Mouse (Mus musculus) megakaryocyte-erythroid progenitor cell, adult 5-6 weeks (primary cell): Measurements from ENCODE around the gene Macrod1. TPM values are rescaled to one million over a fixed set of nuclear protein-coding genes. Genes with fewer than 3 reads are reported as not detected.
"Not testable (repeated sequence)": the region's sequence is repeated elsewhere in the genome, so short reads cannot be mapped to it uniquely, and the experiment has no call there.

Experiments used
- ATAC-seq: replicated peaks from 2 replicates; pipeline ENCODE4 v1.8.0; 2016; ENCODE audit warnings: mild to moderate bottlenecking, inconsistent platforms; ENCODE audit not compliant: severe bottlenecking, poor library complexity, low FRiP score, low TSS enrichment
- total RNA-seq, 2 experiments: library from RNA; stranded (forward) in 1 of 2; stranded (reverse) in 1 of 2; fragments of 200-1000, 215-1000 nt in 1 of 2; fragments of >200 nt in 1 of 2; fragmentation: Nextera tagmentation in 1 of 2; gene quantifications; 2 replicates each; pipeline ENCODE4 v1.2.3; 2014 to 2017

Macrod1 gene
- total RNA-seq, 2 experiments from 2014 or later = 10.3 to 19.1 TPM

DNA sequence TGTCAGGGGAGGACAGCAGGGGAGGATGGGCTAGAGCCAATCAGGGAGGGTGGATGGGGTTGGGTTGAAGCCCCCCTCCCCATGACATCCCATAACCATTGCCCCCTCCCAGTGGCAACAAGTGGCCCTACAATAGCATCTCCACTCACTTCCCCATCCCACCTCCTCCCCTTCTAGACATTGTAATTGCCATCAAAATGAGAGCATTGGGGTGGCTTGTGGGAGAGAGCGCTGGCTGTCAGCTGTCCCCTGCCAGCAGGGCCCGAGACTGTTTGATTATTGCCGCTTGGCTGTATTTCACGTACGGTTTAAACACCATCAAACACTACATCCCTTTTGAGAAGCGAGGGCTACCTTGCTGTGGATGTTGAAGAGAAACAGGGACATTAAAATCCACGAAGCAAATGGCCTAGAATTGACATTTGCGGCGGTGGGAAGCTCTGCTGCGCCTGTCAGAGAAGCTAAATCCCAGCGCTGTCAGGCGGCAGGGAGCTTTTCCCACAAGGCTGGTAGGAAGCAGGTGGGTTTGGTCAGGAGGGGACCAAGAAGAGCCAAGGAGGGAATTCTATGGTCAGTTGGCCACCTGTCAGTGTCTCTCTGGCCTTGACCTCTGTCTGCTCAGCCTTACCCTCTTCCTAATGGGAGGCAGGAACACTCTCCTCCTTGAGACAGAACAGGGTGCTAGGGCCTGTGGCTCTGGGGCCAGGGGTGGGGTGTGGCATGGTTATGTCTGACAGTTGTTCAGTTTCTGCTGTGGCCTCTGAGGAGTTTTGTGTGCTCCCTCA, 17.6 kb downstream of the Macrod1 start:
- no peak for ATAC-seq

DNA sequence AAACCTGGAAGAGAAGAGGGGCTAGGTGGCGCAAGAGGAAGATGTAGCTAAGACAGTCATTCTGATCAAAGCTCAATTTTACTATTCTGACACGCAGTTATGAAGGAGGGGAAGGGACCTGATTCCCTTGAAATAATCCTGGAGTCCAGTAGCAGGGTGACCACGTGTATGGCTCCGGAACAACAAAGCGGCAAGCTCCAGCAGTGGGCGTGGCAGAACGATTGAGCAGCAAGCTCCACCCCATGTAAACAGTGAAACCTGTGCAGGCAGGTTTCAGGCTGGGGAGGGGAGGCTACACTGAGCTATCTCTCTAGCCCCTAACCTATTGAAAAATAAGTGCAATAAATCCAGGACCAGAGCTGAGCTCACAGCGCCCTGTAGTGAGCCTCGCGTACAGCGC, 18.7 kb downstream of the Macrod1 start:
- not testable (repeated sequence) for ATAC-seq

DNA sequence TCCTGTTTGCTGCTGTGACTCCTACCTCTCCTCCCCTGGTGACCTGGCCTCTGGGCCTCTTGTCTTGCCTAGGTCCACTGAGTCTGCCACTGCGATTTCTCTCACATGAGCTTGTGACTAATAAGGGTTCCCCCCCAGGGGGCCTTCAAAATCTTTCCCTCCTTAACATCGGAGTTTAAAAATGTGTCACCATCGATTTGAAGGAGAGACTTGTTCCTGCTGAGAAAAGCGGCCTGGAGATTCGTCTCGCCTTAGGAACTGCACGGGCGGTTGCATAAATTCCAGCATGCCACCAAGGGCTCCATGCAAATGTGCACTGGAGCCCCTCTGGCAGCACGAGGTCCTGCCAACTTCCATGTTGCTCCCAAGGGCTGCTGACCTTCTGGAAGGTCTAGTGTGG, 21.1 kb downstream of the Macrod1 start:
- ATAC-seq = no peak

DNA sequence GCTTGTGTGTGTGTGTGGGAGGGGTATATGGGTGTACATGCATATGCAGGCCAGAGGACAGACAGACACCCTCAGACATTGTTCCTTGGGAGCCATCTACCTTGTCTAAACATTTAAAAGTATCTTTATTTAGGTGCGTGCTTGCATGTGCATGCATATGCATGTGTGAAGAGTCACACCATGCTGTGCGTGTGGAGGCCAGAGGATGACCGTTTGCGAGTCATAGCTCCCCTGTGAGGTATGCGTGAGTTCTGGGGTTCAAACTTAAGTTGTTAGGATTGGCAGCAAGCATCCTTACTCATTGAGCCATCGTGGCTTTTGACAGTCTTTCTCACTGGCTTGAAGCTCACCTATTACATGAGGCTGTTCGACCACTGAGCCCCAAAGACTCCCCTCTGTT, 21.7 kb downstream of the Macrod1 start:
- no peak for ATAC-seq

DNA sequence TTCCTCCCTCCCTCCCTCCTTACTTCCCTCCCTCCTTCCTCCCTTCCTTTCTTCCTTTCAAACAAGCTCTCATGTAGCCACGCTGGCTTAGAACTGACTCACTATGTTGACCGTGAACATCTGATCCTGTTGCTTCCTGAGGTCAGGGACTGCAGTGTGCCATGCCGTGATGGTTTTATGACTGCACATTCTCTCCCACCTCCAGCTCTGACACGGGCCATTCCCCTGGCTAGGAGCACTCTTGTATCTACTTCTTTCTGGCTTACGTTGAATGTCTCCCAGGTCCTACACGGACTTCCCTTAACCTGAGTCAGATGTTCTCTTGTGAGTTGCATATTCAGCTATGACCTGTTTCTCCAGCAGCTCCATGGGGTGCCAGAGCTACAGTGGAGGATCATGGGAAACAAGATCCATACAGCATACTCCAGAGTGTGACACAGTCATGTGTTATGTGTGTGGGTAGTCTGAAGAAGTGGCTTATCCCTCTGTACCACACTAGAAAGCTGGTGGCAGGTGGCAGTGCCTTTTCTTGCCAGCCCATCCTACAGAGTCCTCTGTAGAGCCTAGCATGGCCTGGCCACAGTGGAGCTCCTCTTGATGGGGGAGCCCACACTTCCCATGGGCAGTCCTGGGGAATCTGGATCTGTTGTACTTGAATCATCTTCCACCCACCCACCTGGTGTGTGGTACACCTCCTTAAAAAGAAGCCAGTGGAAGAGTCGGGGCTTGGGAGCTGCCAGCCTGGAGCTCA, 25.1 kb downstream of the Macrod1 start:
- no peak for ATAC-seq

DNA sequence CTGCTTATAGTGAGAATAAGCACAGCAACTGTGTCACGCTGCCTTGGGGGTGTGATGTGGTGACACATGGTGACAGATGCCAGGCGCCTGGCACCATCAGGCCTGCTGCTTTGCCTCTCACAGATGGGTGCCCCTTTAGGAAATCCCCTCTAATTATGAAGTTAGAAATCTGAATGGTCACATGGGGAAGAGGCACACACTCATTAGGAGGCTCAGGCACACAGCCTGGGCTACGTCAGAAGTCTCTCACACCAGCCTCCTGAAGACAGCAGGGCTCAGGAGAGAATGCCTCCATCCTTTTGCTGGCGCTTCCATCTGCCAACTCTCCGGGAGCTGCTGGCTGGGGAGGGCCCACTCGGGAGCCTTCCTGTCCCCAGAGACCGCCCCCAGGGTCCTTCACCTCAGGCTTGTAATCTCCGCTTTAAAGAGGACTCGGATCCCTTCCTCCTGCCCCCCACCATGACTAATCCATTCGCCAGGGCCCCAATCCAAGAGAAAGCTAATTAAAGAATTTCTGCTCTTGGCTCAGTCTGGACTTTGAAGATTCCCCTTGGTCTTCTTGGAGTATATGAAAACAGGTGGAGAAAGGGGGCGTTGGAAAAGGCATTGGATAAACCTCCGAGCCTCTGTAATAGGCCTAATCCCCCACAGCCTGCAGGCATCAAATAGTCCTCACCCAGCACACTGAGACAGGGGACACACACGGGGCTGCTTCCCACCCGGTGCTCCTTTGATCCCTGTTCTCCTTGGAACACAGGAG, 26.6 kb downstream of the Macrod1 start:
- no peak for ATAC-seq

DNA sequence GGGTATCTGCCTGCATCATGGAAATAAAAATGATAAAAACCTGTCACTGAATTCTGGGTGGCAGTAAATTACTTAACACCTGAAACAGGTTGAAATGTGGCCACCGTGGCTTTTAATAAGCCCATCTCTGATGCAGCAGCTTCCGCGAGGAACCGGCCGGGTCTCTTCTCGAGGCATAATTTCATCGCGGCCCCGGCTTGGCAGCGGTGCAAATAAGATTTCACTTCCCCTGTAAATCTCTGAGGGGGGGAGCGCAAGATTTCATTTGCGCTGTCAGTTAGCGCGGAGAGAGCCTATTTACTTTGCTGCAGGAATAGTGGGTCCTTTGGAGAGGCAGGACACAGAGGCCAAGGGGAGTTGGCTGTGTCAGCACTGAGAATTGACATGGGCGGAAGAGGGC, 28.1 kb downstream of the Macrod1 start:
- ATAC-seq = no peak

DNA sequence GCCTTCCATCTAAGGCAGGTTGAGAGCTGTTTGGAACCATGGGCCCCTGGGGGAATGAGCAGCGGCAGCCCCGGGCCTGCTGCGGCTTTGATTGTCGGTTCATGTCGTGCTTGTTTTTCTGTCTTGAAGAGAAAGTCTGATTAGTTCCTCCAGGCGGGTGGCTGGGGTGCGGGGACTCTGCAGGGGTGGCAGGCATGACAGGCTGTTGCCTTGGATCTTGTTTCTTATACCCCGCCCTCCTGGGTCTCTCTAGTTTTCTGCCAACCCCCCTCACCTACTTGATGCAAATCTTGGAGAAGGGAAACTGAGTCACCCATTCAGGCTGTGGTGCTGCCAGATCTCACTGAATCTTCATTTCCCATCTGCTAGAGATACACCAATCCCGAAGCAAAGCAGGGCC, 31.9 kb downstream of the Macrod1 start:
- ATAC-seq = no peak

DNA sequence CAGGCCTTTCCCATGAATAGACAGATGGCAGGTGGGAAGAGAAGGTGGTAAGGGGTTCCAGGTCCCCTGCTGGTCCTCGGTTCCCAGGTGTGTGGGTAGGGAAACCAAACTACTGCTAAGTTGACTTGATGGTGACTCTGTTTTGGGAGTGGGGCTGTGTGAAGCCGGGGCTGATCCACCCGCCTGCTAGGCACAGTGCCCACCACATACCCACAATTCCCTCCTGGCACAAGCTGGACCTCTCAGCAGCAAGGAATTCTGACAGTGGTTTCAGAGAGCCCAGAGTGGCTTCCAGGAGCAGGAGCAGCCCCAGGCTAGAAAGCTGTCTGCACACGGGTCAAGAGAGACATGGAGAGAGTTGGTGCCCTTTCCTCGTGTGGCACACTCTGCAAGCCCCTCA, 32.4 kb downstream of the Macrod1 start:
- ATAC-seq = no peak

DNA sequence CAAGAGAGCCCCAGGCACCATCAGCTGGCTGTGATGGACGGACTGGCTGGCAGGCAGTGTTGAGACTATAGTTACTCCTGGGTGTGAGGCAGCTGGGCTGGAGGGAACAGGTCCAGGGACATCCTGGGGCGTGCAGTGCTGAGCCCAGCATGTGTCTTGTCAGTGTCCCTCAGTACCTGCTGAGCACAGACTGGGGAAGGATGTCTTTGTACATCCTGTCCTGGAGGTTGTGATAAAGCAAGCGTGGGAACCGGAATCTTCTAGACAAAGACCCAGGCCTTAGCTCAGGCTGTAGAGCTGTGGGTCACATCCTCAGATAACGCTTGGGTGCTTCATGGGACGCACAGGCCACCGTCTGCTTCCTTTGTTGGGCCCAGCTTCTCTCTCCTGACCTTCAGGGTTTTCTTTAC, 33.2 kb downstream of the Macrod1 start:
- ATAC-seq = no peak

DNA sequence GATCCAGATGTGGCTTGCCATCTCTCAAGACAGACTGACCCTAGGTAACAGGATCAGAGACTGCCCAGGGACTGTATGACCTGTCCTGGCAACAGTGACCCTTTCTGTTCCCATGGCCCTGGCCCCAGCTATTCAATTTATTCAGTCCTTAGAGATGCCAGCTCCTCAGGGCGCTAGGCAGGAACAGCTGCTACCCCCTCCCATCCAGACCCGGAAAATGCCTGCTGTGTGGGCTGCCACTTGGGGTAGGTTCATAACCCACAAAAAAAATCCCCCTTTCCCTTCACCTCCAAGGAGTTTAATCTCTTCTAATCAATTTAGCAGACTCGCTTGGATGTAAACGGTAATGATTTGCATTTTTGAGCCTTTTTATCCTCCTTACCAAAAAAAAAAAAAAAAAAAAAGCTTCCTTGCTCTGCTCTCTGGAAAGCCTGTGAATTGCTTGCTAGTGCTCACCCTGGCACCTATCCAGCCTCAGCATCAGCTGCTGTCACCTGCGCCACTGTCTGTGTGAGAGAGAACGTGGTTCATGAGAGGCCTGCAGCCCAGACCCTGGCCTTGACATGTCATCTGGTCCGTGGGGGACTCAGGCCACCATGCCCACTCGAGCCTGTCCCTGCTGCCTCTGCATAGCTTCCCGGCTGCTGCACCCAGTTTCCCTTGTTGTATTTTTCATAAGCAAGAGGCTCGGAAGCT, 33.9 kb downstream of the Macrod1 start:
- ATAC-seq = no peak

DNA sequence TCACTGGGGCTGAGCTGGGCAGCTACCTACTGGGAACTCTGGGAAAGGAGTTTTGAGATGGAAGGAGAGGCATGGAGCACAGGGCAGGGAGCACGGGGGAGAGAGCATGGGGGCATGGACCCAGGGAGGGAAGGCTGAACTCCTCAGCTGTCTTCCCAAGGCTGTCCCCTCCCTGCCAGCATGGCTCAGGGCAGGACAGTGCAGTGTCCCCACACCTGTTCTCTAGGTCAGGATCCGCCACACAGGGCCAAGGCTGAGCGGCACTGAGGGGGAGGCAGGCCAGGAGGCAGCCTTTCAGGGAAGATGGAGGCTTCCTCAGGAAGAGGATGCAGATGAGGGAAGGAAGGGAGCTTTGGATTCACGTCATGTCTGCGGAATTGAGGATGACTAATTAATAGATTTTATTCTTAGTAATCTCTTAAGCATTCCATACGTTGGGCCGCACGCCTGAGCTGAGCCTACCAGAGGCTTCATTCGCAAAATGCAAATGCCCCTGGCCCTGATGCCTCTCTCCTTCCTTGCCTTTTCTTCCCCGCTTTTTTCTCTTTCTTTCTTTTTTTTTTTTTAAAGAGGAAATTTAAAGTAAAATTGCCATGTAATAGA, 34.9 kb downstream of the Macrod1 start:
- no peak for ATAC-seq

DNA sequence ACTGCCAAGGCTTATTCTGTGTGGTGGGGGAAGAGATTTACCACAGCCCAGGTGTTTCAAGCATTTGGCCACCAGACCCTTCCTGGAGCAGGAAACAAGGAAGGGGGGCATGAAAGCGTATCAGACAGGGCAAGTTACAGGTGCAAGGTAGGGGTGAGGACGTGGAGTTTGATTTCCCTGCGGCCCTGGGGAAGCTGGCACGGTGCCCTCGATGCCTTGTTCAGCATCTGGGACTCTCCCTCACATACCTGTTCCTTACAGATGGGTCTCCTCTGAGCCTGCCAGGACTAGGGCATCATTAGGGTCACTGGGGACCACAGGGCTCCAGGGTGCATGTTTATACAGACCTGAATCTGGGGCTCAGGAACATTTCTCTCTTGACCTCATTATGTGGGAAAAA, 36.1 kb downstream of the Macrod1 start:
- no peak for ATAC-seq

DNA sequence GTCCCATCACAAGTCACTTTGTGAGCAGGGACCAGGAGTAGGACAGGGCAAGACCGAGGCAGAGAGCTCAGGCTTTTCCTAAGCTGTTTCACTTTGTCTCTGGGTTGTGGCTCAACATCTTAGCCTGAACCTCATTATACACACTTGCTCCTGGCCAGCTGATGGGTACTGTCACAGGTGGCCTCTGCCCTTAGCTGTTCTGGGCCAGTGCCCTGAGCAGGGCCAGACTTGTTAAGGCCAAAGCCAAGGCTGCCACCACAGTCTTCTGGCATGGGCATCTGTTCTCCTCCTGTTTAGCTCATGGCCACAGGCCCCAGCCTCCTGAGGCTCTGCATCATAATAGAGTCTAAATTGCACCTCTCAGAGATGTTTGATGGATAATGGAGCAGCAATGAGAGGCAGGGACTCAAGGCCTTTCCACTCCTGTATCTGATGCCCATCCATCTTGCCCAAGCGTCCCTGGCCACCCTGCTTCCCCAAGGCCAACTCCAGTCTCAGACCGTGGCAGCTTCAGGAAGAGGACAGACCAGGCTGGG, 43.1 kb downstream of the Macrod1 start:
- ATAC-seq = no peak

DNA sequence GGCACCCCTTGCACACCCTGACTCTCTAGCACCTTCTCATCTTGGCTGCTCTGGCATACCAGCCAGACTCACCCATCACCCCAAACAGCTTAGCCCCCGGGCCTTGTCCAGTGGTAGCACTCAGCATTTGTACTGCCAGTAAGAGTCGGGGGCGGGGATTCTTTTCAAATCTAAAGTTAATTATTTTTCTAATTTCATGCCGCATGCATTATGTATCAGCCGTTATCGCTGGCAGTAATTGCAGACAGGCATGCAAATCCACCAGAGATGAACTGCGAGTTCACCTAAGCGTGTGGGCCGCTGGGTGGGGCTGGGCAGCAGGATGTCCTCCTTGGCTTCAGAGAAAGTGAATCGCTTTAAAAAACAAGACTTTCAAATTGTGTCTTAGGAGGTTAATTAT, 45.4 kb downstream of the Macrod1 start:
- no peak for ATAC-seq

DNA sequence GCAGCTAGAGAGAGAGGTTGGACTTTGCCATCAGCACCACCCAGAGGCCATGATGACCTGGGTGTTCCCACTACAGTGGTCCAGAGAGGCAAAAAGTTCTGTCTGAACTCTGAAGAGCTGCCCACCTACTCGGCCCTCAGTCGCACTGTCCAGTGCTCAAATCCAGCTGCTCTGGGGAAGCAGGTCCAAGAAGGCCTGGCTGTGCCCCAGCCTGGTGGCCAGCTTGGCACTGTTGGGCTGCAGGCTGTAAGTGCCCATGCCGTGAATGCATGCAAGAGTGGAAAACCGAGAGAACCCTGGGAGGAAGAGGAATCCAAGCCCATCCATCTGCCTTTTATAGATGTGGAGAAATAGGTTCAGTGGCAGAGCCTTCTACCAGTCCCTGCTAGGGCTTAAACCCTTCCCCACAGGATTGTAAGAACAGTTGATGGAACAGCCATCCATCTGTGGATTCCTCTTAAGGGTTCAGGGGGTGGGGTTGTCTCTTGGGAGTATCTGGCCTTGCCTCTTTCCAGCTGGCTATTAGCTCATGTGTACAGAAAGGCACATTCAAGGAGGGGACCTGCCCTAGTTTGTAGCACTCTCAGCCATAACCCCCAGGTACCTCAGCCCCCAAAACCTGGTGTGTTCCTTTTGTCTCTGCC, 46.9 kb downstream of the Macrod1 start:
- no peak for ATAC-seq

DNA sequence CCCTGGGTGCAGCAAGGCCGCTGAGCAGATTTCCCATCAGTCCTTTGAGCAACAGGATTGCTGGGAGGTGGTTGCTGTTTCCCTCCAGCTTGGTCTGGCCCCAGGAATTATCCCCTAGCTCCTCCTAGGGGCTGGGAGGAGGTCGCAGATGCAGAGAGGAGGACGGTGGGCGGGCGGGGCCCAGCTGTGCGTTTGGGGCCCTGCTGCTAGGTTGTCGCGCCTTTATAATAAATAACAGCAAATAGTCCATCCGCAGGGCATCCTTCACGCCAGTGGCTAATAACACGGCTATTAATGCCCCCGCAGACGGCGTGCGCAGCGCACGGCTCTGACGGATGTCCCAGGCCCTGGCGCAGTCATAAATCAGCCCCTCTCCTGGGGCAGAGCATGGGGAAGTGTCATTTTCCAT, 47.4 kb downstream of the Macrod1 start:
- no peak for ATAC-seq

DNA sequence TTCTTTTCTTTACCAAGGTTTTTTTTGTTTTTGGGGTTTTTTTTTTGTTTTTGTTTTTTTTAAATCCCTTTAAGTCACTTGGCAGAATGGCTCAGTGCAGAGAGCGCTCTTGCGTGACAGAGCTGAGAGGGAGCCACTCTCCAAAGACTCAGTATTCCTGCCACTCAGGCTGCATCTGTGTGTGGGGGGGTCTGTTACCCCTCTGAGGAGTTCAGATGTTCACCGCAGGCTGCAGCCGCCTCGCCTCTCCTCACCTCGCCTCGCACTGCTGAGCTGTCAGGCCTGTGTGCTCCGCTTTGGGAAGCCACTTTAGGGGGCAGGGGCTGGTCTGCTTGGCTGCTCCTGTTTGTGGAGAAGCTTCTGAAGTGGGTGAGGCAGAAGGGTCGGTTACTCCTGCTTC, 48.9 kb downstream of the Macrod1 start, which contains the start of gene Flrt1:
TSS of gene Flrt1 (minus strand) at position 186 of the 400 bp plus-strand sequence.
- ATAC-seq = no peak

DNA sequence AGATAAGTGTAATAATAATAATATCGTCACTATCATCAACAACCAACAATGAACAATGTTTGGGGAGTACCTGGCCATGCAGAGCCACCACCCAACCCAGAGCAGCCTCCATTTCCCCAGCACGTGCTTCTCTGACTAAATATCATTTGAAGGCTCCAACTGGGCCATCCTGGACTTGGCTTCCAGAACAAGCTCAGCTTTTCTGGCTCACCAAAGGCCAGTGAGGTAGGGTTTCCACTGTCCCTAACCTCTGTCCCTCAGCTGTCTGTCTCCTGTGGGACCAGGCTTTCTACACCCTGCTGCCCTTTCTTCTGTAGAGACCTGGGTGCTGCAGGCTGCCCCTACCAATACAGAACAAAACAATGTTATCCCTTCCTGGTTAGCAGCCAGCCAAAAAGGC, 50.0 kb downstream of the Macrod1 start:
- ATAC-seq = no peak
